Mouse (Mus musculus): ENCODE measurements at regions not wholly inside any gene's neighbourhood (a gene's known extent, or its start where the extent isn't known, plus 50 kb on each side); places are given as distances from the start of the nearest gene placed in this dataset.
A peak's percentile ranks its signal among the peaks of the same experiment; 100 is the strongest.

GRCm38 (mm10) chr8:90504521-90504920, 156.4 kb upstream of the Tox3 start:
- no peak for DNase-seq (ENCODE audit: low read depth, low spot score)

GRCm38 (mm10) chr8:90503306-90503705, 155.2 kb upstream of the Tox3 start:
- DNase-seq (ENCODE audit: low read depth, low spot score): no peak

- no peak for DNase-seq (ENCODE audit: low read depth, low spot score)
Measured at GRCm38 (mm10) chr8:90502879-90503278, 154.7 kb upstream of the Tox3 start.

GRCm38 (mm10) chr8:90499315-90499714, 151.2 kb upstream of the Tox3 start:
- no peak for DNase-seq (ENCODE audit: low read depth, low spot score)

- DNase-seq (ENCODE audit: low read depth, low spot score): peak; percentile 34
Measured at GRCm38 (mm10) chr8:90496658-90497163, 148.6 kb upstream of the Tox3 start.

- no peak for DNase-seq (ENCODE audit: low read depth, low spot score)
Measured at GRCm38 (mm10) chr8:90495943-90496371, 147.8 kb upstream of the Tox3 start.

GRCm38 (mm10) chr8:90492521-90493225, 144.5 kb upstream of the Tox3 start:
- DNase-seq (ENCODE audit: low read depth, low spot score): no peak

GRCm38 (mm10) chr8:90491691-90492090, 143.5 kb upstream of the Tox3 start:
- DNase-seq (ENCODE audit: low read depth, low spot score): no peak

GRCm38 (mm10) chr8:90490734-90491441, 142.7 kb upstream of the Tox3 start:
- DNase-seq (ENCODE audit: low read depth, low spot score): no peak

GRCm38 (mm10) chr8:90486556-90486955, 138.4 kb upstream of the Tox3 start:
- no peak for DNase-seq (ENCODE audit: low read depth, low spot score)

GRCm38 (mm10) chr8:90478149-90478548, 130.0 kb upstream of the Tox3 start:
- no peak for DNase-seq (ENCODE audit: low read depth, low spot score)

- no peak for DNase-seq (ENCODE audit: low read depth, low spot score)
Measured at GRCm38 (mm10) chr8:90474066-90474465, 125.9 kb upstream of the Tox3 start.

GRCm38 (mm10) chr8:90470826-90471225, 122.7 kb upstream of the Tox3 start:
- DNase-seq (ENCODE audit: low read depth, low spot score): no peak

GRCm38 (mm10) chr8:90463708-90464107, 115.6 kb upstream of the Tox3 start:
- no peak for DNase-seq (ENCODE audit: low read depth, low spot score)

GRCm38 (mm10) chr8:90455321-90455720, 107.2 kb upstream of the Tox3 start:
- DNase-seq (ENCODE audit: low read depth, low spot score): no peak

GRCm38 (mm10) chr8:90454130-90454529, 106.0 kb upstream of the Tox3 start:
- no peak for DNase-seq (ENCODE audit: low read depth, low spot score)

- DNase-seq (ENCODE audit: low read depth, low spot score): no peak
Measured at GRCm38 (mm10) chr8:90441058-90441851, 93.1 kb upstream of the Tox3 start.

GRCm38 (mm10) chr8:90414021-90414420, 65.9 kb upstream of the Tox3 start:
- peak; percentile 36 for DNase-seq (ENCODE audit: low read depth, low spot score)
